Comparison of ENCODE assay signal across 10 mouse cellular contexts in genomic region chr13:53462649-53462970, GRCm38 (mm10). TPM values are rescaled to one million over a fixed set of nuclear protein-coding genes. Genes with fewer than 3 reads are reported as not detected.
A peak's percentile ranks its signal among the peaks of the same experiment; 100 is the strongest.
DNase-seq lines count a peak whose midpoint lies in the region; ATAC-seq and TF ChIP-seq lines count a peak whose summit lies in the region.
"Had no signal": no experiment of that assay in that cellular context is flagged by ENCODE, and none has a peak within 500 bp of the region (broad histone marks: within the 10 kb centered on the region; RNA-seq: fewer than 3 reads in every experiment).

No protein-coding gene starts in this region.

- peaks cover 75% of the 10 kb centered on the region for H3K27me3 ChIP-seq in kidney, postnatal 0 days (ENCODE audit: insufficient read depth, low read length)
- H3K27me3 ChIP-seq in kidney, adult 2 months (replicated peaks; ENCODE audit: control insufficient read depth, insufficient read depth, low read length) = peaks cover 7% of the 10 kb centered on the region
- peaks cover 72% of the 10 kb centered on the region for H3K27me3 ChIP-seq in intestine, postnatal 0 days (replicated peaks; ENCODE audit: control insufficient read depth, insufficient read depth, low read length)
- peaks cover 14% of the 10 kb centered on the region for H3K27me3 ChIP-seq in neural tube, embryonic 14.5 days (ENCODE audit: control insufficient read depth, insufficient read depth, low read length)

- peak overlapping the region; percentile 45 for H3K4me2 ChIP-seq in kidney, postnatal 0 days (ENCODE audit: low read length)
- peak overlapping the region; percentile 59 for H3K4me2 ChIP-seq in intestine, postnatal 0 days (replicated peaks; ENCODE audit: low read depth)
- peak overlapping the region; percentile 61 for H3K4me2 ChIP-seq in neural tube, embryonic 14.5 days (ENCODE audit: low read depth, low read length)

- no peak for DNase-seq in kidney, postnatal 0 days (ENCODE audit: low spot score)
- DNase-seq in kidney, adult 2 months = no peak
- DNase-seq in cerebellum, postnatal 14 days = no peak
- no peak for DNase-seq in thymus, adult 18-20 months
- no peak for DNase-seq in adrenal gland, adult 18-20 months (ENCODE audit: low spot score in 2 of 2)

- WGBS in kidney, postnatal 0 days = under 1% methylated on average over 15 of the region's 15 CpGs
- 1% methylated on average over 15 of the region's 15 CpGs for WGBS in kidney, adult 2 months
- WGBS in intestine, postnatal 0 days = 1% methylated on average over 15 of the region's 15 CpGs
- WGBS in neural tube, embryonic 14.5 days = 0% methylated on average over 15 of the region's 15 CpGs

- H3K4me1 ChIP-seq in kidney, postnatal 0 days (replicated peaks; ENCODE audit: insufficient read depth, low read length) = no peaks in the 10 kb centered on the region; the same call in 1 of the 2 replicates
- no peaks in the 10 kb centered on the region for H3K4me1 ChIP-seq in kidney, adult 2 months (ENCODE audit: control insufficient read depth, insufficient read depth, low read length)
- no peaks in the 10 kb centered on the region for H3K4me1 ChIP-seq in embryonic fibroblast, embryonic 13.5 days (ENCODE audit: control insufficient read depth, insufficient read depth, low read length)
- H3K4me1 ChIP-seq in intestine, postnatal 0 days (replicated peaks; ENCODE audit: control insufficient read depth, insufficient read depth, low read length) = no peaks in the 10 kb centered on the region; the same call in 1 of the 2 replicates
- peaks cover 18% of the 10 kb centered on the region; the same call in 1 of the 2 replicates for H3K4me1 ChIP-seq in neural tube, embryonic 14.5 days (ENCODE audit: control insufficient read depth, insufficient read depth, low read length)

- no peak overlapping the region for H3K9ac ChIP-seq in kidney, postnatal 0 days (ENCODE audit: low read depth, low read length)
- no peak overlapping the region for H3K9ac ChIP-seq in intestine, postnatal 0 days (ENCODE audit: low read depth, low read length)
- H3K9ac ChIP-seq in neural tube, embryonic 14.5 days (replicated peaks; ENCODE audit: low read depth, low read length) = 0 out of 2 replicates have a peak overlapping the region, but pooled peaks have one; percentile 4

- no peak for TF ChIP-seq POLR2A in kidney, adult 2 months (IDR thresholded peaks at IDR 0.05; ENCODE audit: low read depth, low read length)
- no peak for TF ChIP-seq POLR2A in embryonic fibroblast, embryonic 13.5 days (IDR thresholded peaks at IDR 0.05; ENCODE audit: low read depth, low read length)

- no peaks in the 10 kb centered on the region for H3K9me3 ChIP-seq in kidney, postnatal 0 days (replicated peaks; ENCODE audit: low read length)
- no peaks in the 10 kb centered on the region for H3K9me3 ChIP-seq in intestine, postnatal 0 days (ENCODE audit: control insufficient read depth)
- no peaks in the 10 kb centered on the region for H3K9me3 ChIP-seq in neural tube, embryonic 14.5 days (ENCODE audit: control insufficient read depth, low read length)

- no peaks in the 10 kb centered on the region for H3K36me3 ChIP-seq in kidney, postnatal 0 days (ENCODE audit: insufficient read depth, low read length)
- no peaks in the 10 kb centered on the region for H3K36me3 ChIP-seq in kidney, adult 2 months (ENCODE audit: control insufficient read depth, insufficient read depth, low read length)
- no peaks in the 10 kb centered on the region for H3K36me3 ChIP-seq in intestine, postnatal 0 days (ENCODE audit: control insufficient read depth, insufficient read depth)
- no peaks in the 10 kb centered on the region for H3K36me3 ChIP-seq in neural tube, embryonic 14.5 days (ENCODE audit: control insufficient read depth, insufficient read depth, low read length)
- H3K36me3 ChIP-seq: G1E had no signal

- peak overlapping the region; percentile 23; the same call in 1 of the 2 replicates for H3K4me3 ChIP-seq in kidney, postnatal 0 days (replicated peaks; ENCODE audit: low read depth, low read length)
- no peak overlapping the region for H3K4me3 ChIP-seq in kidney, adult 2 months (ENCODE audit: insufficient read depth, low read depth, low read length)
- peak overlapping the region; percentile 38 for H3K4me3 ChIP-seq in embryonic fibroblast, embryonic 13.5 days (ENCODE audit: insufficient read depth, low read length)
- peak overlapping the region; percentile 32 for H3K4me3 ChIP-seq in intestine, postnatal 0 days (ENCODE audit: low read depth, low read length)
- peak overlapping the region; percentile 22 for H3K4me3 ChIP-seq in neural tube, embryonic 14.5 days (ENCODE audit: low read depth, low read length)

- ATAC-seq in kidney, postnatal 0 days (replicated peaks; ENCODE audit: low FRiP score, low read depth) = no peak
- no peak for ATAC-seq in intestine, postnatal 0 days
- peak; percentile 65; the same call in 1 of the 2 replicates for ATAC-seq in neural tube, embryonic 14.5 days (ENCODE audit: low read depth)

- no peak overlapping the region for H3K27ac ChIP-seq in kidney, postnatal 0 days
- no peak overlapping the region for H3K27ac ChIP-seq in kidney, adult 2 months (ENCODE audit: insufficient read depth, low read depth, low read length)
- no peak overlapping the region for H3K27ac ChIP-seq in embryonic fibroblast, embryonic 13.5 days (ENCODE audit: insufficient read depth, low read length)
- H3K27ac ChIP-seq in intestine, postnatal 0 days (ENCODE audit: low read depth, low read length) = no peak overlapping the region
- no peak overlapping the region for H3K27ac ChIP-seq in neural tube, embryonic 14.5 days (ENCODE audit: low read depth, low read length)

- no peak for TF ChIP-seq CTCF in kidney, postnatal 0 days (IDR thresholded peaks at IDR 0.05; ENCODE audit: low read depth)
- TF ChIP-seq CTCF in kidney, adult 2 months (conservative IDR thresholded peaks at IDR 0.05; ENCODE audit: insufficient read depth, insufficient read length, low read depth, low read length) = no peak
- TF ChIP-seq CTCF in embryonic fibroblast, embryonic 13.5 days (IDR thresholded peaks at IDR 0.05; ENCODE audit: borderline replicate concordance, insufficient read depth, low read length) = no peak
- no peak for TF ChIP-seq CTCF in intestine, postnatal 0 days (IDR thresholded peaks at IDR 0.05; ENCODE audit: low read depth)

RNA-seq across cellular contexts. Expression of gene Msx2, which starts 10.3 kb away (rescaled TPM):
- 1.0 and 1.4 TPM in 2 replicates for polyA plus RNA-seq in kidney, postnatal 0 days (2015; fragmentation: Nextera tagmentation; extraction: Ambion mirVana)
- polyA plus RNA-seq in kidney, adult 2 months (2012; rRNA removed) = 0.29 and 0.34 TPM in 2 replicates
- 2.8 and 3.6 TPM in 2 replicates for polyA plus RNA-seq in embryonic fibroblast, embryonic 13.5 days (2011; ENCODE audit: insufficient read length, low read depth, missing spikeins)
- polyA plus RNA-seq in intestine, postnatal 0 days (2015; fragmentation: Nextera tagmentation; extraction: Ambion mirVana) = not detected in 2 replicates
- polyA plus RNA-seq in neural tube, embryonic 14.5 days (2014; fragmentation: Nextera tagmentation; extraction: Ambion mirVana) = 0.44 and 0.76 TPM in 2 replicates
- under 1 TPM; 0.27 to 0.58 TPM for total RNA-seq in adrenal gland, adult 18-20 months (2021)
- polyA plus RNA-seq: G1E; large intestine, adult 2 months had no signal
